Mouse (Mus musculus): ENCODE results near the gene Mrps11. TPM values are rescaled to one million over a fixed set of nuclear protein-coding genes. Genes with fewer than 3 reads are reported as not detected.

Gene Mrps11
- polyA plus RNA-seq, 1 experiment from 2014 or later = 69.5 TPM

DNA sequence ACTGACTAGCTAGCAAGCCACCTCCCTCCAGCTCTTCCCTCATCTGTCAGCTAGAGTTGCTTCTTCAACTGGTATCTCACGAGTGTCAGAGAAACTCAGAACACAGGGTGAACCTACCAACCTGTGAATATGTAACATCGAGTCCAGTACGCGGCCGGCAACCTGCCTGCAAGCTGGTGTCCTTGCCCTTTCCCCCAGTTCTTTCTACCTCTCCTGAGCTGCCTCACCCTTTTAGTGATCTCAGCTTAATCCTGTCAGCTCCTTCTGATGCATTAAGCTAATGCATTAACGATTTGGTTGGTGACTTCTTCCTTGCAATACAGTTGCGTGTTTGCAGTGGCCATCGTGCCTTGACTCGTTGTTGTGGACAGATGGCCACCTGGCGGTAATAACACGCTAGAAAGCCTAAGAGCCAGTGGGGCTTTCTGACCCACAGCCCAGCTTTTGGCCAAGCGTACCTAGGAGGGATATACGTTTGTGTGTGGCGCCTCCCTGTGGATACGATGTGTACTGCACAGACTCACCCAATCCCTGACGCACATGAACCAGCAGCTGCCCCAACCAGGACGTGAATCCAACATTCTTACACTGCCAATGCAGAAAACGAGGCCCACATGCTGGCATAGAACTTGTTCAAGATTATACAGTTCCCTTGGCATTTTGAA is 16.8 kb upstream of the Mrps11 start:
- H3K27me3 ChIP-seq = no peaks in the 10 kb centered on the region
- WGBS = 23% methylated on average over 18 of the region's 18 CpGs
- no peak for ATAC-seq (ENCODE audit: insufficient number of reproducible peaks, low FRiP score, low TSS enrichment, low read depth)
- no peaks in the 10 kb centered on the region for H3K36me3 ChIP-seq
- H3K9ac ChIP-seq = no peak overlapping the region
- no peak overlapping the region for H3K4me2 ChIP-seq (replicated peaks)
- no peaks in the 10 kb centered on the region for H3K4me1 ChIP-seq
- H3K9me3 ChIP-seq (replicated peaks) = no peaks in the 10 kb centered on the region
- no peak overlapping the region for H3K4me3 ChIP-seq (replicated peaks)
- H3K27ac ChIP-seq (replicated peaks) = no peak overlapping the region

- Histone ChIP-seq H3K27me3 (no peaks in the 10 kb centered on the region), H3K9ac (no peak overlapping the region), H3K36me3 (0 out of 2 replicates have a peak, but pooled peaks cover 1% of the 10 kb centered on the region), H3K4me1 (no peaks in the 10 kb centered on the region), H3K9me3 (replicated peaks) (no peaks in the 10 kb centered on the region), H3K4me3 (replicated peaks) (no peak overlapping the region), H3K27ac (replicated peaks) (no peak overlapping the region), H3K4me2 (replicated peaks) (no peak overlapping the region)
- WGBS = 86% methylated on average over 12 of the region's 12 CpGs
- no peak for ATAC-seq (ENCODE audit: insufficient number of reproducible peaks, low FRiP score, low TSS enrichment, low read depth)
These were observed 14.9 kb upstream of the Mrps11 start for GRCm38 (mm10) chr7:78767929-78768531.

DNA sequence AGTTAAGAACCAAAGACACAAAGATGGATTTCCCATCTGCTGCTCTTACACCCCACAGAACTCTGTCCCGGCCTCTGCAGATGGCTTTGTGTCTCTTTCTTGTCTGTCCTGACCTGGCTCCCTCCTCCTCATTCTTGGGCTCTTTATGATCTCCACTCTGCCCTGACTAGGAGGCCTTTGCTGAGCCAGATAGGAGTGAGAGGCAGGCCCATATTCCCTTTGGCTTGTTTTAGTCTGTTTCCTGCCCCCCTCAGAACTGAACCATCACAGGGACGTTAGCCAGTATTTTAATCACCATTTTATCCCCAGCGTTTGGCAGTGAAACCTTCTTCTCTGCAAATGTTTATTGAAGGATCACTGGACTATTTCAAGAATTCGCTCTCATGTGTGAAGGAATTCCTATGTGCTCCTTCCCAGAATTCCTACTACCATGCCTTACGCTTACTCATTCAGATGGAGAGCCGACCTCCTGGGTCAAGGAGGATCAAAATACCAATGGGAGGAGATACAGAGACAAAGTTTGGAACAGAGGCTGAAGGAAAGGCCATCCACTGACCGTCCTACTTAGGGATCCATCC is 13.8 kb upstream of the Mrps11 start:
- H3K36me3 ChIP-seq = 0 out of 2 replicates have a peak, but pooled peaks cover 10% of the 10 kb centered on the region
- H3K9ac ChIP-seq = no peak overlapping the region
- no peak overlapping the region; the same call in 1 of the 2 replicates for H3K27ac ChIP-seq (replicated peaks)
- WGBS = 52% methylated on average over 7 of the region's 7 CpGs
- ATAC-seq (ENCODE audit: insufficient number of reproducible peaks, low FRiP score, low TSS enrichment, low read depth) = no peak
- H3K9me3 ChIP-seq (replicated peaks) = no peaks in the 10 kb centered on the region
- H3K27me3 ChIP-seq = no peaks in the 10 kb centered on the region
- H3K4me1 ChIP-seq = no peaks in the 10 kb centered on the region
- no peak overlapping the region for H3K4me3 ChIP-seq (replicated peaks)
- H3K4me2 ChIP-seq (replicated peaks) = no peak overlapping the region

- Histone ChIP-seq H3K9ac (no peak overlapping the region), H3K4me2 (replicated peaks) (no peak overlapping the region), H3K27me3 (no peaks in the 10 kb centered on the region), H3K36me3 (peaks cover 27% of the 10 kb centered on the region), H3K27ac (replicated peaks) (no peak overlapping the region), H3K4me3 (replicated peaks) (no peak overlapping the region), H3K4me1 (no peaks in the 10 kb centered on the region), H3K9me3 (replicated peaks) (no peaks in the 10 kb centered on the region)
- ATAC-seq (ENCODE audit: insufficient number of reproducible peaks, low FRiP score, low TSS enrichment, low read depth) = no peak
- 87% methylated on average over 5 of the region's 5 CpGs for WGBS
These were observed 12.0 kb upstream of the Mrps11 start for GRCm38 (mm10) chr7:78770936-78771335.

GRCm38 (mm10) chr7:78778741-78779140 is 4.2 kb upstream of the Mrps11 start:
- H3K4me1 ChIP-seq = peaks cover 8% of the 10 kb centered on the region
- no peak overlapping the region for H3K4me3 ChIP-seq (replicated peaks)
- H3K9me3 ChIP-seq (replicated peaks) = no peaks in the 10 kb centered on the region
- H3K36me3 ChIP-seq = peaks cover 62% of the 10 kb centered on the region
- no peaks in the 10 kb centered on the region for H3K27me3 ChIP-seq
- no peak overlapping the region for H3K4me2 ChIP-seq (replicated peaks)
- ATAC-seq (ENCODE audit: insufficient number of reproducible peaks, low FRiP score, low TSS enrichment, low read depth) = no peak
- 98% methylated on average over 5 of the region's 5 CpGs for WGBS
- no peak overlapping the region for H3K9ac ChIP-seq
- H3K27ac ChIP-seq (replicated peaks) = no peak overlapping the region

DNA sequence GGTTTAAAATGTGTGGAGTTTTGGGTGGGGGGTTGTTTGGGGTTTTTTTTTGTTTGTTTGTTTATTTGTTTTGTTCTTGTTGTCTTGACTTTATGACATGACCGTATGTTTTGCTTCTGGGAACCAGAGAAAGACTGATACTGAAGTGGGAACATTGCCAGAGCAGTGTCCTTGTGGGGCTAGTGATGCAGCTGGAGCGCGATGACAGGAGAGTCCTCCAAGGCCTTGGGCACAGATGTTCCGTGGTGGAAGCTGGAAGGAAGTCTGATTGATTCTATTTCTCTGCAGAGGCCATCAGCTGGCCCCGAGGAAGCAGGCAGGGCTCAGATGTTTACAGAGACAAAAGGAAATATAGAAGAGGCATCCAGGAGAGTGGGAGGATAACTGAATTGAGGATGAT is 3.0 kb downstream of the Mrps11 start:
- no peak overlapping the region for H3K4me2 ChIP-seq (replicated peaks)
- no peak overlapping the region for H3K9ac ChIP-seq
- H3K27ac ChIP-seq (replicated peaks) = no peak overlapping the region
- whole genome bisulfite sequencing = 75% methylated on average over 5 of the region's 5 CpGs
- ATAC-seq (ENCODE audit: insufficient number of reproducible peaks, low FRiP score, low TSS enrichment, low read depth) = no peak
- H3K27me3 ChIP-seq = no peaks in the 10 kb centered on the region
- no peak overlapping the region for H3K4me3 ChIP-seq (replicated peaks)
- H3K9me3 ChIP-seq (replicated peaks) = no peaks in the 10 kb centered on the region
- peaks cover 15% of the 10 kb centered on the region for H3K4me1 ChIP-seq
- H3K36me3 ChIP-seq = peaks cover 33% of the 10 kb centered on the region

- H3K27me3 ChIP-seq = no peaks in the 10 kb centered on the region
- H3K9me3 ChIP-seq (replicated peaks) = no peaks in the 10 kb centered on the region
- H3K4me1 ChIP-seq = peaks cover 9% of the 10 kb centered on the region
- WGBS = 88% methylated on average over 12 of the region's 12 CpGs
- H3K36me3 ChIP-seq = peaks cover 47% of the 10 kb centered on the region
- no peak overlapping the region for H3K4me3 ChIP-seq (replicated peaks)
- H3K9ac ChIP-seq = no peak overlapping the region
- no peak for ATAC-seq (ENCODE audit: insufficient number of reproducible peaks, low FRiP score, low TSS enrichment, low read depth)
- H3K4me2 ChIP-seq (replicated peaks) = no peak overlapping the region
- no peak overlapping the region for H3K27ac ChIP-seq (replicated peaks)
These were observed 5.0 kb downstream of the Mrps11 start for GRCm38 (mm10) chr7:78787793-78788380.

GRCm38 (mm10) chr7:78791359-78792222 is 8.7 kb downstream of the Mrps11 start:
- 83% methylated on average over 15 of the region's 15 CpGs for WGBS
- Histone ChIP-seq H3K27me3 (no peaks in the 10 kb centered on the region), H3K4me2 (replicated peaks) (no peak overlapping the region), H3K9ac (no peak overlapping the region), H3K4me1 (peaks cover 16% of the 10 kb centered on the region; the same call in 1 of the 2 replicates), H3K4me3 (replicated peaks) (no peak overlapping the region), H3K36me3 (peaks cover 44% of the 10 kb centered on the region), H3K27ac (replicated peaks) (no peak overlapping the region), H3K9me3 (replicated peaks) (no peaks in the 10 kb centered on the region)
- ATAC-seq (ENCODE audit: insufficient number of reproducible peaks, low FRiP score, low TSS enrichment, low read depth) = no peak

GRCm38 (mm10) chr7:78793895-78794570 is 11.1 kb downstream of the Mrps11 start:
- no peak for ATAC-seq (ENCODE audit: insufficient number of reproducible peaks, low FRiP score, low TSS enrichment, low read depth)
- 72% methylated on average over 13 of the region's 13 CpGs for WGBS
- H3K27ac ChIP-seq (replicated peaks) = 0 out of 2 replicates have a peak overlapping the region, but pooled peaks have one; percentile 5

DNA sequence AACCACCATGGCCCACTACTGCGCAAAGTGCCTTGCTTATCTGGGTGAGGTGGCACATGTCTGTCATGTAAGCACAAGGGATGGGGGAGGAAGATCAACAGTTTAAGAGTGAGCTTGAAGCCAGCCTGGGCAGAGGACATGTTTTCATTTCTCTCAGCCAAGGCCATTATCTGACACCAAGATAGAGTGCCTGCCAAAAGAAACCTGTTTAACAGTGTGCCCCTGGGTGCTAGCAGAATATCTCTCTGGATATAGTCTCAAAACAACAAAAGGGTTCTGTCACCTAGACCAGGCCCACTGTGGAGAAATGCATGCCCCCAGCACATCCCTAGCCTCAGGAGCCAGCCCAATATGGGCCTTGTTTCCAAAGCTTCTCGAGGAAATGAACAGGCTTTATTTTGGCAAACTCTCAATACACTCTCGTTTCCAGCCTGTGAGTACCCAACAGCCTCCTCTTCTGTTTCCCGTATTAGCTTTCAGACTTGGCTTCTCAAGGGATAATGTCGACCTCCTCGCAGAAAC is 11.7 kb downstream of the Mrps11 start:
- Histone ChIP-seq H3K4me2 (replicated peaks) (no peak overlapping the region), H3K27ac (replicated peaks) (0 out of 2 replicates have a peak overlapping the region, but pooled peaks have one; percentile 5), H3K27me3 (no peaks in the 10 kb centered on the region), H3K9ac (no peak overlapping the region), H3K4me1 (peaks cover 19% of the 10 kb centered on the region; the same call in 1 of the 2 replicates), H3K9me3 (replicated peaks) (no peaks in the 10 kb centered on the region), H3K36me3 (peaks cover 29% of the 10 kb centered on the region), H3K4me3 (replicated peaks) (no peak overlapping the region)
- 47% methylated on average over 6 of the region's 6 CpGs for WGBS
- no peak for ATAC-seq (ENCODE audit: insufficient number of reproducible peaks, low FRiP score, low TSS enrichment, low read depth)

More at GRCm38 (mm10) chr7:78793895-78794570, 11.1 kb downstream of the Mrps11 start:
- peaks cover 34% of the 10 kb centered on the region for H3K36me3 ChIP-seq
- H3K27me3 ChIP-seq = no peaks in the 10 kb centered on the region
- no peak overlapping the region for H3K9ac ChIP-seq
- H3K4me1 ChIP-seq = peaks cover 19% of the 10 kb centered on the region; the same call in 1 of the 2 replicates
- no peak overlapping the region for H3K4me2 ChIP-seq (replicated peaks)
- no peak overlapping the region for H3K4me3 ChIP-seq (replicated peaks)
- H3K9me3 ChIP-seq (replicated peaks) = no peaks in the 10 kb centered on the region

Data from embryonic facial prominence, embryonic 15.5 days (tissue).